Mouse (Mus musculus) midbrain, embryonic 12.5 days (tissue): ENCODE data around the gene Rassf3. TPM values are rescaled to one million over a fixed set of nuclear protein-coding genes. Genes with fewer than 3 reads are reported as not detected.

Source experiments
- ATAC-seq: fragments of 200-750 bp; cut with Nextera tagmentation; 2 replicates; pipeline ENCODE4 v1.8.0; 2017; ENCODE audit warnings: low read depth, moderate TSS enrichment, moderate library complexity; ENCODE audit not compliant: low FRiP score
- H3K27ac ChIP-seq: fragments of 300-500 bp; sonication (generic); replicated peaks from 2 replicates; pipeline ENCODE4 v1.5.1; 2016; ENCODE audit warnings: mild to moderate bottlenecking
- H3K27me3 ChIP-seq: fragments of 300-500 bp; sonication (generic); 2 replicates; pipeline ENCODE4 v1.6.1; 2016; ENCODE audit warnings: mild to moderate bottlenecking
- H3K36me3 ChIP-seq: fragments of 300-500 bp; sonication (generic); 2 replicates; pipeline ENCODE4 v1.6.1; 2016
- H3K4me1 ChIP-seq: fragments of 300-500 bp; sonication (generic); 2 replicates; pipeline ENCODE4 v1.6.1; 2016
- H3K4me2 ChIP-seq: fragments of 300-500 bp; sonication (generic); replicated peaks from 2 replicates; pipeline ENCODE4 v1.6.1; 2016; ENCODE audit warnings: mild to moderate bottlenecking, moderate library complexity
- H3K4me3 ChIP-seq: fragments of 300-500 bp; sonication (generic); 2 replicates; pipeline ENCODE4 v1.5.1; 2016; ENCODE audit warnings: mild to moderate bottlenecking
- H3K9ac ChIP-seq: fragments of 300-500 bp; sonication (generic); replicated peaks from 2 replicates; pipeline ENCODE4 v1.6.1; 2016; ENCODE audit warnings: mild to moderate bottlenecking, moderate library complexity
- H3K9me3 ChIP-seq: fragments of 300-500 bp; sonication (generic); 2 replicates; pipeline ENCODE4 v1.6.1; 2016; ENCODE audit warnings: mild to moderate bottlenecking
- WGBS: fragments of 180-500 bp; shearing (Covaris S2); methylation state at CpG from one replicate; pipeline ENCODE4 v1.1.7; 2016; 5-methylcytosine and 5-hydroxymethylcytosine counted together
- polyA plus RNA-seq: library from polyadenylated mRNA; unstranded; fragments of >200 nt; fragmentation: Nextera tagmentation; extraction: Ambion mirVana; gene quantifications from 2 replicates; pipeline ENCODE4 v1.2.1, GENCODE M21; 2016

Rassf3 gene
- polyA plus RNA-seq, 1 experiment from 2014 or later = 6.7 TPM

DNA sequence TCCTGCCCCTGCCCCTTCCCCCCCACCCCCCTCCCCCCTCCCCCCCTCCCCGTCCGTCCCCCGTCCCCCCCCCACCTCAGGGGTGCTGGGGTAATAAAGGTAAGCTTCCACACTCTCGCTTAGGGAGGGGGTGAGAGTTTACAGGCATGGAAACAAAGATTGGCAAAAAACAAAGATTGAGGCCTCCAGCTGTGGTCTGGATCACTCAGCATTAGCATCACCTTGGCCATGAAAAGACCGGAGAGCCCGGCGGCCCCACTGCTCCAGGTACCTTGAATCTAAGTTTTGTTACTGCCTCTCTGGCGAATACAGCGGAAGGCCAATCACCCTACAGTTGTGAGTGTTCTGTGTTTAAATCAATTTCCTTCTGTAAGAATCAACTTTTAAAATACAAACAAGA, 72.2 kb downstream of the Rassf3 start:
- Histone ChIP-seq H3K9me3 (no peaks in the 10 kb centered on the region), H3K27me3 (no peaks in the 10 kb centered on the region), H3K9ac (no peak overlapping the region), H3K4me3 (no peak overlapping the region), H3K36me3 (no peaks in the 10 kb centered on the region), H3K27ac (no peak overlapping the region), H3K4me1 (no peaks in the 10 kb centered on the region), H3K4me2 (no peak overlapping the region)
- ATAC-seq = no peak
- WGBS = 70% methylated on average over 6 of the region's 9 CpGs

DNA sequence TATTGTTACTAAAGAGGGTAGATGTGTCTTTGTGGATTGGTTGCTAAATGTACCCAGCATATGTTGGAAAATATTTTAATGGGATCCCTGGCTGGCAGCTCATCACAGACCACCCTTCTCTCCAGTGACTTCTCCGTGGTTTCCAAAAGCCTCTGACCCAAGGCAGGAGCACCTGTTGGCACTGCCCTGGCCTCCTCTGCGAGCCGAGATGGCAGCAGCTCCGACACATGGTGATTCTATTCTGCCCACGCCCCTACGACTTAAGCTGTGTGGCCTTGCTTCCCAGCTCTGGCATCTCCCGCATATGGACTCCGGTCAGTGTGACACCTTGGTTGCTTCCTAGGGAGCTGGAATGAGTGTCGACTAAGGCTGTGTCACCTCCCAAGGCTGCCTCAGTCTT, 73.0 kb downstream of the Rassf3 start:
- no peak overlapping the region for H3K27ac ChIP-seq
- no peaks in the 10 kb centered on the region for H3K27me3 ChIP-seq
- H3K4me1 ChIP-seq = no peaks in the 10 kb centered on the region
- ATAC-seq = no peak
- H3K4me2 ChIP-seq = no peak overlapping the region
- H3K36me3 ChIP-seq = no peaks in the 10 kb centered on the region
- no peaks in the 10 kb centered on the region for H3K9me3 ChIP-seq
- no peak overlapping the region for H3K9ac ChIP-seq
- WGBS = 74% methylated on average over 9 of the region's 9 CpGs
- no peak overlapping the region for H3K4me3 ChIP-seq

DNA sequence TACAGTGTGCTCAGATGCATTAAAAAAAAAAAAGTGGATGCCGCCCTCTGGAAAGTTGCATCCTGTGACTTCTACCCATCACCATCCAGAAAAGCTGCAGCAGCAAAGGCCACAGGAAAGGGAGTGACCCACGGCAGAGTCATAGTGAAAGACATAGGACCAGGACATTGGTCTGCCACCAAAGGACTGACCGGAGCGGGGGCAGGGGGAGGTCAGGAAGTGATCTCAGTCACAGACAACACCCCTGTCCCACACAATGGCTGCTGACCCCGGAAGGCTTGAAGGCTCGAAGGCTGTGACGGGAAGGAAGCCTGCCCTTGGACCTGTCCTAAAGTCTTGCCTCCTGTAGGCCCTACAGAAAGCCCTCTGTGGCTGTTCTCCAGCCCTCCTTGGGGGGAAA, 75.1 kb downstream of the Rassf3 start:
- Histone ChIP-seq H3K27ac (no peak overlapping the region), H3K4me3 (no peak overlapping the region), H3K9me3 (no peaks in the 10 kb centered on the region), H3K4me2 (no peak overlapping the region), H3K9ac (no peak overlapping the region), H3K36me3 (peaks cover 10% of the 10 kb centered on the region), H3K27me3 (no peaks in the 10 kb centered on the region), H3K4me1 (no peaks in the 10 kb centered on the region)
- WGBS = 82% methylated on average over 7 of the region's 7 CpGs
- no peak for ATAC-seq

DNA sequence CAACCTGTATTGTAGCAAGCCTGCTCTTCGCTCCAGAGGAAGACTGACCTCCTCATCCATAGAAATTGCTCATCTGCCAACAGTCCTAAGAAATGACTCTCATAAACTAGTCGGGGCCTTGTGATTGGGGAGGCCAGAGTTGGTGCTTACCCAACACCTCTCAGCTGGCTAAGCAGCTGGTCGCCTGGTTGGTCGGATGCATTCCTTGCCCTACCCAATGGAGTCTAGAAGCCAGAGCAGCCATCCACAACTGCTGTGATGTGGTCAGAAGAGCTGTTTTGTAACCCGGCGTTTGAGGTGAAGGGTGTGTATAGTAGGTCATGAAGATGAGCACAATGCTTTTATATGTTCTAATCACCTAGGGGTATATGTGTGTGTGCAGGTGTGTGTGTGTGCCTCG, 77.5 kb downstream of the Rassf3 start:
- peaks cover 34% of the 10 kb centered on the region for H3K36me3 ChIP-seq
- no peaks in the 10 kb centered on the region for H3K27me3 ChIP-seq
- no peak overlapping the region for H3K4me2 ChIP-seq
- WGBS = 91% methylated on average over 7 of the region's 7 CpGs
- no peak overlapping the region for H3K9ac ChIP-seq
- no peak overlapping the region for H3K4me3 ChIP-seq
- no peak overlapping the region for H3K27ac ChIP-seq
- ATAC-seq = no peak
- no peaks in the 10 kb centered on the region for H3K9me3 ChIP-seq
- H3K4me1 ChIP-seq = no peaks in the 10 kb centered on the region

DNA sequence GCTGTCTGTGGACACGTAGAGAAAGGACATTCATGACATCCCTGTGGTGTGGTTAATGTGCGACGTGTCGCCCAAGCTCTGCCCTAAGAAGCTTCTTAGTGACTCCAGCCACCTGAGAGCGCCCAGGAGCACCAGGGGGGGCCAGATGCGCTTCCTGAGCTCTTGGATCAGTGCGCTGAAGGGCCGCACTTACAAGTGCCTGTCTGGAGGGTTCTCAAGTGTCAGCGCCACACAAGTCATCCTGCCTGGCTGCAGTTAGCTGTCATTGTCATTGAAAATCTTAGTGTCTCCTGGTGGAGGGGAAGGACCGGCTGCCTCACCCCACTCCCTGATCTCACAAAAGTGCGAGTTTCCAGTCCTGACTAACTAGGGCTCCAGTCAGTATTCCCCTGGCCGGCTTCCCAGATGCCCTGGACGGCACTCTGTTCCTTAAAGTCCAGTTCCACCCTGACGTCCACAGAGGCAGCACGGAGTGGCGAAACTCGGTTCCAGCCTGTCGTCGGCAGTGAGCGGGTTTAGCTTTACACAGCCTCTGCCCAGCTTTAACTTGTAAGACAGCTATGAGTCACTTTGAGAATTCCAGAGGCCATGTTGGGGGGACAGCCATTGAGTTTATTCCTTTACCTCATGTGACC, 80.5 kb downstream of the Rassf3 start:
- ATAC-seq = no peak
- Histone ChIP-seq H3K9me3 (no peaks in the 10 kb centered on the region), H3K27ac (no peak overlapping the region), H3K27me3 (no peaks in the 10 kb centered on the region), H3K9ac (no peak overlapping the region), H3K4me2 (no peak overlapping the region), H3K36me3 (peaks cover 63% of the 10 kb centered on the region), H3K4me1 (no peaks in the 10 kb centered on the region), H3K4me3 (no peak overlapping the region)
- WGBS = 89% methylated on average over 20 of the region's 20 CpGs

DNA sequence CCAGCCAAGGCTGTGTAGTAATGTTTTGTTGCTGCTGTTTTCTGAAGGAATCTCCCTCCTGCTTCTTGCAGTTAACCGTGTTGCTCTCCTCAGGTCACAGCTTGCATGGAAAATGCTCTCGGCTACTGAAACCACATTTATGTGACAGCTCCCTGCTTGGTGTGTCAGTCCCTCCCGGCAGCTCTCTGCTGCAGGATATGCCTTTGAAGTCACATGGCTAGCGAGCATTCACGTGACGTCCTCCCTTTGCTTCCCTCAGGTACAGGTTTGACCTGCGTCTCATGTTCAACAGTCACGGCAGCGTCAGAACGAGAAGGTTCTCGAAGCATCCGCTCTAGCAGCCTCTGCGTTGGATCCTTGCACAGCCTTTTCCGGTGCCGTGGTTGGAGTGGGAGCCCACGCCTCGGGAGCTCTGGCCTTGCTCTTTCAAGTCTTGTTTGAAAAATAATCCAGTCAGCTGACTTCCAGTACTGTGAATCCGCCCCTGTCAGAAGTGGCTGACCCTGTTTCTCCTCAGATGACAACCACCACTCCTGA, 81.3 kb downstream of the Rassf3 start:
- Histone ChIP-seq H3K9me3 (no peaks in the 10 kb centered on the region), H3K36me3 (peaks cover 71% of the 10 kb centered on the region), H3K9ac (no peak overlapping the region), H3K4me3 (no peak overlapping the region), H3K4me1 (no peaks in the 10 kb centered on the region), H3K4me2 (no peak overlapping the region), H3K27ac (no peak overlapping the region), H3K27me3 (no peaks in the 10 kb centered on the region)
- no peak for ATAC-seq
- WGBS = 91% methylated on average over 18 of the region's 18 CpGs

DNA sequence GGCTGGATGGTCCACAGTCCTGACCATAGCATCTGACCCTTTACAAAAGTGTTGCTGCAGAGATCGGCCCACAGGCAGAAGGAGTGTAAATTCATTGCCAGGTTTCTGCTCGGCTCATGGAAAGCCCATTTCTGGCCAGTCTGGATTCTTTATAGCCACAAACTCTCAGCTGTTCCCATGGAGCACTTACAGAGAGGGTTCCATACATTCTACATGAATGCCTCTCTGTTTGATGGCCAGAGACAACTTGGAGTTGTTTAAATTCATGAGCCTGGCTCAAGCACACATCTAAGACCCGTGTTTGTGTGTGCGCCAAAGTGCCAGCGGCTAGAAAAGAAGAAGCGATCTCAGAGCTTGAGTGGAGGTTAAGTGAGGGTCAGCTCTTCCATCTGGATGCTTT, 81.9 kb downstream of the Rassf3 start:
- no peaks in the 10 kb centered on the region for H3K27me3 ChIP-seq
- ATAC-seq = no peak
- no peak overlapping the region for H3K27ac ChIP-seq
- H3K9me3 ChIP-seq = no peaks in the 10 kb centered on the region
- H3K4me1 ChIP-seq = no peaks in the 10 kb centered on the region
- 87% methylated on average over 6 of the region's 6 CpGs for WGBS
- H3K9ac ChIP-seq = no peak overlapping the region
- H3K36me3 ChIP-seq = peaks cover 77% of the 10 kb centered on the region
- H3K4me2 ChIP-seq = no peak overlapping the region
- no peak overlapping the region for H3K4me3 ChIP-seq

DNA sequence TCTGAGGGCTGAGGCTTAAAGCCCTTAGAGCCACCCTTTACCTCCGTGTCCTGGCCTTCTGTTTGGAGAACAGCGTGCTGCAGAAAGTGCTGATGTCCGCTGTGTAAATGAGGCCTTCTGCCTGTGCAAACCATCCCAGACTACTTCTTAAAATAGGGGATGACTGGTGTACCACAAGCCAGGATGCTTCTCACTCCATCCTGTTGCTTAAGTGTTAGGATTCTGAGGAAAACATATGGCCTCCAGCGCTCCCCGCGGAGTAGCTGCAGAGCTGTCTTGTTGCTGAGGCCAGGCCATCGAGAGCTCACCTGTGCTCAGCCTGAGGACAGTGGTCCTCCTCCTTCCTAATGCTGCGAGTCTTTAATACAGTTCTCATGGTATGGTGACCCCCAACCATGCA, 84.2 kb downstream of the Rassf3 start:
- Histone ChIP-seq H3K27ac (no peak overlapping the region), H3K4me2 (no peak overlapping the region), H3K9me3 (no peaks in the 10 kb centered on the region), H3K27me3 (no peaks in the 10 kb centered on the region), H3K36me3 (peaks cover 94% of the 10 kb centered on the region), H3K4me3 (no peak overlapping the region), H3K4me1 (no peaks in the 10 kb centered on the region), H3K9ac (no peak overlapping the region)
- no peak for ATAC-seq
- 94% methylated on average over 8 of the region's 8 CpGs for WGBS

DNA sequence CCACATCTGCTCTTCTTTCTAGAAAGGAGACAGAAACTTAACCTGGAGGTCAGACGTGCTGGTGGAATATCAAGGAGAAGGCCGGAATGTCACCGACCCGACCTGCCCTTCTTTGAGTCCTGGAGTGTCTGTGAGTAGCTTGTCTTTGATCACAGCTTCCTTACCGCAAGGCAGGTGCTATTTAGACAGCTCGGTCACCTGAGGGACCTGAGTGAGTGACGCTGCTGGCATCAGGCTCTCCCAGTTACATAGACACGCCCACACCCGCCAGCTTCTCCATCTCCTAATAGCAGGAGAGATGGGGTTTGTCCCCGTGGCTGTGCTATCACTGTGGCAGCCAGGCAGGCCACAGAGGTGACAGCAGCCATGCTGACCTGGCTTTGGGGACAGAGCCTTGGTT, 85.5 kb downstream of the Rassf3 start:
- 87% methylated on average over 10 of the region's 10 CpGs for WGBS
- no peak overlapping the region for H3K4me2 ChIP-seq
- ATAC-seq = no peak
- H3K4me3 ChIP-seq = no peak overlapping the region
- H3K9me3 ChIP-seq = no peaks in the 10 kb centered on the region
- peaks cover 86% of the 10 kb centered on the region for H3K36me3 ChIP-seq
- no peak overlapping the region for H3K9ac ChIP-seq
- H3K4me1 ChIP-seq = no peaks in the 10 kb centered on the region
- no peaks in the 10 kb centered on the region for H3K27me3 ChIP-seq
- no peak overlapping the region for H3K27ac ChIP-seq

DNA sequence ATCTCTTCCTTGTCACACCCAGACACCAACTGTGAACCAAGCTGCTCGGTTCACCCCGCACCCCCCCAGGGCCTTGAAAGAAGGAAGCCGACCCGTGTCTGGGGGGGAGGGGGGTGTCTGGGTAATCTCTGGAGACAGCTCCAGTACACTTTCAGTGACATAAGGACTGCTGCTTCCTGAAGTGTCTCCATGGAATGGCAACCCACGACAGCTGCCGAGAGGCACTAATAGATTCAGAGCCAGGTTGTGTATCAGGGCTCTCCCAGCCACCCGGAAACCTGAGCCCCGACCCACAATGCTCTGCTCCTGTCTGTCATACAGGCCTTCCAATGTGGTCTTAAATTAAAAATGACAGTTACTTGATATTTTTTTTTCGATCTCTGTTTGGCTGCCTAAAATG, 89.8 kb downstream of the Rassf3 start:
- no peak overlapping the region for H3K4me2 ChIP-seq
- ATAC-seq = no peak
- no peaks in the 10 kb centered on the region for H3K27me3 ChIP-seq
- H3K9ac ChIP-seq = no peak overlapping the region
- no peak overlapping the region for H3K27ac ChIP-seq
- H3K36me3 ChIP-seq = peaks cover 85% of the 10 kb centered on the region
- H3K4me3 ChIP-seq = no peak overlapping the region
- H3K4me1 ChIP-seq = no peaks in the 10 kb centered on the region
- WGBS = 74% methylated on average over 9 of the region's 9 CpGs
- no peaks in the 10 kb centered on the region for H3K9me3 ChIP-seq

DNA sequence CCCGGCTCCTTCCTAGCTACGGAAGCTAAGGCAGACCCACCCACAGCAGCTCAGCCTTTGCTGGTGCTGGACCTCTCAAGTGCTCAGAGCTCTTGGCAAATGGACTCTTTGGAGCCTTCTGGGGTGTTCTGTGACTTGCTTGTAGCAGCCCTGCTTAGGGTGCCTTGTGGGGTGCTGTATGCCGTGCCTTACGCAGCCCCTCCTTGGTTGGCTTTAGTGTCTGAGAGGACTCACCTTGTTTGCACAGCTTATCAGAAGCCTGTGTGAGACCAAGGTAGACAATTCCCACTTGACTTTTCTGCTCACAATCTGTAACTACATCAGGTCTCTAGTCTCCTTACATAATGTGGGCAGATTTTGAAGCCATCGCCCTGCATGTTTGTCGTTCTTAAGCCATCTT, 90.5 kb downstream of the Rassf3 start:
- Histone ChIP-seq H3K9ac (no peak overlapping the region), H3K4me3 (no peak overlapping the region), H3K36me3 (peaks cover 85% of the 10 kb centered on the region), H3K9me3 (no peaks in the 10 kb centered on the region), H3K4me2 (no peak overlapping the region), H3K27ac (no peak overlapping the region), H3K27me3 (no peaks in the 10 kb centered on the region), H3K4me1 (no peaks in the 10 kb centered on the region)
- ATAC-seq = no peak
- WGBS = 92% methylated on average over 6 of the region's 6 CpGs

DNA sequence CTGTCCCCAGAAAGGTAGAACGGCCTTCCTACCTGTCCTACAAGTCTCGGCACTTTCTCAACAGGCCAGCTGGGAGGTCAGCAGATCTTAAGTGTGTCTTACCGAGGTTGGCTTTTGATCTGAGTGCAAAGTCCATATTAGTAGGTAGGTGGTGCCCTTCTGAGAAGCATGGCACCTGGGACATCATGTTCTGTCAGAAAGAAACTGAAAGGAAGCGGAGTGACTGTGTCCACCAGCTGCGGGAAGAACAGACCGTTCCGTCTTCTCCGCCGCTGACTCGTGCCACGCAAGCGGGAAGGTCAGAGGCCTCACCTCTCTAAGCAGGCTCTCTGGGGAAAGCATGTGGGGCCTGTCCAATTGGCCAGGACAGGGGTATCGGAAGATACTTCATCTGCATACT, 91.4 kb downstream of the Rassf3 start:
- no peak overlapping the region for H3K4me3 ChIP-seq
- H3K4me1 ChIP-seq = no peaks in the 10 kb centered on the region
- no peaks in the 10 kb centered on the region for H3K27me3 ChIP-seq
- WGBS = 96% methylated on average over 13 of the region's 13 CpGs
- no peak overlapping the region for H3K27ac ChIP-seq
- H3K36me3 ChIP-seq = peaks cover 85% of the 10 kb centered on the region
- no peak overlapping the region for H3K4me2 ChIP-seq
- ATAC-seq = no peak
- no peak overlapping the region for H3K9ac ChIP-seq
- H3K9me3 ChIP-seq = no peaks in the 10 kb centered on the region

DNA sequence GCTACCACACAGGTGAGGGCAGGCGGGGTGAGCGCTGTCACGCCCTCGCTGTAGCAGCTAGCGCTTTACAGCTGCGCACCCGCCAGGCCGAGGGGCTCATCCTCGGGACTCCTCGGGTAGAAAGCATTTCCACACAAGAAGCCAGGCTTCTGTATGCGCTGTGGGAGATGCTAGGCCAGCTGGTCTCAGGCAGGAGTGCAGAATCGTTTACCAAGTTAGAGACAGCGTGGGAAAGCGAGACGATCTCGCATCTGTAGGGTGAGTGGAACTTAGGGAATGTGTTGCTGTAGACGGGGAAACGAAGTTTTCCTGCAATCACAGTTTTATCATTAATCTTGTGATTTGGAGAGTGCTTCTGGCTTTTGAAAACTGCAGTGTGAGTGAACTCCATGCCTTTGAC, 94.9 kb downstream of the Rassf3 start:
- peaks cover 91% of the 10 kb centered on the region for H3K36me3 ChIP-seq
- no peak overlapping the region for H3K27ac ChIP-seq
- H3K4me2 ChIP-seq = no peak overlapping the region
- H3K9ac ChIP-seq = no peak overlapping the region
- no peaks in the 10 kb centered on the region for H3K9me3 ChIP-seq
- no peaks in the 10 kb centered on the region for H3K4me1 ChIP-seq
- no peak for ATAC-seq
- WGBS = 95% methylated on average over 18 of the region's 18 CpGs
- H3K27me3 ChIP-seq = no peaks in the 10 kb centered on the region
- no peak overlapping the region for H3K4me3 ChIP-seq
